Mouse (Mus musculus) brain, embryonic 14.5 days (tissue): Measurements from ENCODE around the gene Msantd3.

Experiments
- CTCF ChIP-seq: fragments of 200-500 bp; IDR thresholded peaks from 2 replicates; pipeline ENCODE4 v1.5.1; 2012; ENCODE audit warnings: inconsistent platforms, mild to moderate bottlenecking, moderate library complexity, borderline replicate concordance; ENCODE audit not compliant: insufficient read depth, insufficient read length; ENCODE audit errors: extremely low read depth
- POLR2A ChIP-seq: fragments of 200-500 bp; IDR thresholded peaks from 2 replicates; pipeline ENCODE4 v1.6.1; 2012; ENCODE audit warnings: mild to moderate bottlenecking, inconsistent platforms, borderline replicate concordance; ENCODE audit not compliant: poor library complexity, insufficient read depth, insufficient read length, severe bottlenecking; ENCODE audit errors: extremely low read depth

GRCm38 (mm10) chr4:48510861-48511260 lies 28.9 kb upstream of the Msantd3 start:
- TF ChIP-seq CTCF, result no peak
- TF ChIP-seq POLR2A, result no peak
